Mouse (Mus musculus): ENCODE measurements around the gene Disp1.

Disp1 gene

DNA sequence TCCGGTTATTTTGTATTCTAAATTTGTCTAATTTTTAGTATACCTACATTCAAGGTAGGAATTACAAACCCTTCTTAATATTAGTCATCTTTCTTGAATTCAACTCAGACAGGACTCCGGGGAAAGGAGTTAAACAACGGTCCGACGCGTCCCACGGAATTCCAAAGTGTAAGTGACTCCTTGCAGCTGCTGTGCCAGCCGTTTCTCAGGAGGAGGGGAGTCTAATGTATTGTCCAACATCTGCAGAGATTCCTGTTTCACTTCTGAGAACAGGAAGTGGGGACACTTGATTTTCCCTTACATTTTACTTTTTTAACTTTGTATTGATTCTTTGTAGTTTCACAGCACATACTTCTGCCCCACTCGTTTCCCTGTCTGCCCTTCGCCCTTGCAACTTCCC is 104.9 kb downstream of the Disp1 start:
- POLR2A ChIA-PET: interaction anchor here in 2 of 4 experiments (0.5 to 0.9 kb wide), 2 partner anchors 21 to 48 kb away, joined by 3 to 4 read pairs; no protein-coding TSS in a partner anchor
- CTCF ChIA-PET: no interaction called here

DNA sequence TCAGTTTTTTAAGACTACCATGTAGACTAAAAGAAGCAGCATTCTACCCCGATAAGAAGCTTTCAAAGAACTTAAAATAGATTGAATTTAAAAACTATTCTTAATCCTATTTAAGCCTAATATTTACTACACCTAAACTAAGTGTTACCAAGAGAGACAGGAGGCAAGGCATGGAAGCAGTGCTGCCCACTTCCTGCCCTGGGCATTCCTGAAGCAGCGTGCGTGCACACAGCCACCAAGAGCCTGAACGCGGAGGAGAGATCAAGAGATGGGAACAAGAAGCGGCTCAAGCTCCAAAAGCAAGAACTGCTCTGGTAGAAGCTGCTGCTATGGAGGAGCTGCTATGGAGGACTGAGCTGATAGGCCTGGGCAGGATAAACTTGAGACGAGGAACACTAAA is 106.2 kb downstream of the Disp1 start:
- POLR2A ChIA-PET: no interaction called here
- CTCF ChIA-PET: no interaction called here

DNA sequence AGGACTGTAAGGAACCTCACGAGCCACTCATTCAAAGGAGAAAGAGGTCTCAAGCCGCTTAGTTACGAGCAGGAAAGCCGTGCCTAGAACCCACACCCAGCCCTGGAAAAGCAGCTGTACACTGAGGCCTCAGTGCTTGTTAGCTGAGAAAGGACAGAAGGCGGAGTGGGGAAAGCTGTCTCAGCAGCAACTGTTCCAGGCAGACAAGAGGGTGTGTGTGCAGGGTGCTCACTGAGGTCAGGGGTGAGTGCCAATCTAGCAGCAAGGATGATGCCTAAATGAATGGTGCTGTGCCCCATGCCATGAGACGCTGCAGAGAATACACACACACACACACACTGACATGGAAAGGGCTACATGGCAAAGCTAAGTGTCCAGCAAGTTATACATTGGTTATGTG is 106.8 kb downstream of the Disp1 start:
- POLR2A ChIA-PET: no interaction called here
- CTCF ChIA-PET: no interaction called here

- ChIA-PET CTCF (interaction anchor here in 1 of 4 experiments (0.6 kb wide), 1 partner anchor 632 kb away, joined by 3 read pairs; no protein-coding TSS in a partner anchor), POLR2A (interaction anchor here in 1 of 4 experiments (0.8 to 1.5 kb wide), 2 partner anchors 18 to 20 kb away, joined by 3 read pairs; no protein-coding TSS in a partner anchor)
Observed at GRCm38 (mm10) chr1:183113546-183113945, 107.8 kb downstream of the Disp1 start.

GRCm38 (mm10) chr1:183107476-183107875 is 113.8 kb downstream of the Disp1 start:
- POLR2A ChIA-PET: interaction anchor here in 1 of 4 experiments (1.6 kb wide), 1 partner anchor 12 kb away, joined by 5 read pairs; no protein-coding TSS in a partner anchor
- CTCF ChIA-PET: no interaction called here

- ChIA-PET CTCF (no interaction called here), POLR2A (no interaction called here)
Observed at GRCm38 (mm10) chr1:183104696-183105095, 116.6 kb downstream of the Disp1 start.

- ChIA-PET CTCF (no interaction called here), POLR2A (no interaction called here)
Observed at GRCm38 (mm10) chr1:183102775-183103174, 118.5 kb downstream of the Disp1 start.

- POLR2A ChIA-PET: no interaction called here
- CTCF ChIA-PET: no interaction called here
Observed at GRCm38 (mm10) chr1:183102153-183102552, 119.2 kb downstream of the Disp1 start.

DNA sequence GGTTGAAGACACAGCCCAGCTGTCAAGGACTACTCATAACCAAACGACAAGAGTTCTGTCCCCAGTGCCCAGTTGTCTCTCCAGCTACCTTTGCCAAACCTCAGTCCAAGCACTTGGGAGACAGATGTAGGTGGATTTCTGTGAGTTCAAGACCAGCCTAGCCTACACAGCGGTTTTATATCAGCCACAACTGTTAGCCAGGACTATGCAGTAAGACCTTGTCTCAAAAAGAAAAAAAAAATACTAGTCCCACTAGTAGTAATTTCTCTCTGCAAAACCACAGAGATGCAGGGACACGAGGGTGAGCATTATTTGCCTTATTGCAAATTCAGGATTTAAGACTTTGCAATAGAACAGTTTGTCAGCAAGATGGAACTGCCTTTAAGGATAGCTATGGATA is 120.0 kb downstream of the Disp1 start:
- ChIA-PET CTCF (no interaction called here), POLR2A (no interaction called here)

DNA sequence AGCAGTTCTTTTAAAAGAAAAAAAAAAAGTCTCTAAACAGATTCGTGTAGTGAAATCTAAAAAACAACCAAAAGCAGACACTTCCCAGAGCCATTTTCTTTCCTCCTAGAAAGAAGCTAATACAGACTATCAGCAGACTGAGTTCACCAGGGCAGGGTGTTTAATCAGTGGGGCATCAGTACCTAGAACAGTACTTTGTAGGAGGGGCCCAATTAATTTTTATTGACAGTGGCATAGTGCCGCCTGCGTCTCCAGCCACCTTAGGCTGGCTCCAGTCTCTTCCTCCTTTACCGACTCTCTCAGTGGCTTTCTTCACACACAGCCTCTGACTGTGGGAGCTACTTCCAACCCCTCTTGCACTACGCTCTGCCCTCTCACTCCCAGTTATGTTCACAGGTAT is 121.1 kb downstream of the Disp1 start:
- CTCF ChIA-PET: no interaction called here
- POLR2A ChIA-PET: interaction anchor here in 2 of 4 experiments (0.7 to 1.2 kb wide), 2 partner anchors 9 to 62 kb away, joined by 3 read pairs; no protein-coding TSS in a partner anchor

DNA sequence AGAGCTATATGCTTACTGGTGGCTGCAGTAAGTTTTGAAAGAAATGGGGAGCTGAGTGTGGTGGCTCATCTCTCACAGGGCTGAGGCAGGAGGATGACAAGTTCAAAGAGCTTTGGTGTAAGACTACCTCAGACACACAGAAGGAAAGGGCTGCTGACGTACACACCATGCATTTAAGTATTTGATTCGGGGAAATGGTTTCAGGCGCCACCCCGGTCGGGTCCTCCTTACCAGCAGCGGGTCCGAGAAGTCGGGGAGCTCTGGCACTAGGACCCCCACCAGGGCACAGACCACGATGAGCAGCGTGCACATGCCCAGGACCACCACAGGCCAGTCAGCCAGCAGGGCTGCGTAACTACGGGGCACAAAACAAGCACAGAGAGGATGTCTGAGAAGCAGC is 121.6 kb downstream of the Disp1 start:
- CTCF ChIA-PET: interaction anchor here in 1 of 4 experiments (0.7 kb wide), 1 partner anchor 251 kb away, joined by 3 read pairs; no protein-coding TSS in a partner anchor
- POLR2A ChIA-PET: interaction anchor here in 1 of 4 experiments (1.2 kb wide), 1 partner anchor 9 kb away, joined by 3 read pairs; no protein-coding TSS in a partner anchor

DNA sequence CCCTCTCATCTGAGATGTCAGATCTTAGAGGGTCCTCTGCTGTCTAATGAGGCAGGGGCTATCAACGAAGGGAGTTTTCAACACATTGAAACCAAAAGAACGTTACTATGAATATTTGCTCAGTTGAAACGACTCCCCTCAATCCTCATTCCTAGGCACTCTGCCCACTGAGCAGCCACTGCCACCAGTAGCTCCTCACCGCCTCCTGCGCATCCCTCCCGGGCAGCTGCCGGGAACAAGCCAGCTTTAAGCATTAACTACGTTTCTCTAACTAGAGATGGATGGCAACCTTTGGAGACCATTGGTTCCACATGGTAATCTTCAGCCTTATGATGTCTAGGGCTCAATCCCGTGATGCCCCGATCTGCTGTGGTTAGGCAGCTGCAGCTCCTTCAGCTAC is 123.7 kb downstream of the Disp1 start:
- POLR2A ChIA-PET: interaction anchor here in 2 of 4 experiments (0.8 to 1.0 kb wide), 4 partner anchors 8 to 200 kb away, joined by 3 read pairs; partner anchors contain the start of genes Brox (in 2 of the 2) and Aida (in 1 of the 2)
- CTCF ChIA-PET: interaction anchor here in 2 of 4 experiments (0.6 to 1.3 kb wide), 2 partner anchors 11 to 541 kb away, joined by 3 to 13 read pairs; no protein-coding TSS in a partner anchor

DNA sequence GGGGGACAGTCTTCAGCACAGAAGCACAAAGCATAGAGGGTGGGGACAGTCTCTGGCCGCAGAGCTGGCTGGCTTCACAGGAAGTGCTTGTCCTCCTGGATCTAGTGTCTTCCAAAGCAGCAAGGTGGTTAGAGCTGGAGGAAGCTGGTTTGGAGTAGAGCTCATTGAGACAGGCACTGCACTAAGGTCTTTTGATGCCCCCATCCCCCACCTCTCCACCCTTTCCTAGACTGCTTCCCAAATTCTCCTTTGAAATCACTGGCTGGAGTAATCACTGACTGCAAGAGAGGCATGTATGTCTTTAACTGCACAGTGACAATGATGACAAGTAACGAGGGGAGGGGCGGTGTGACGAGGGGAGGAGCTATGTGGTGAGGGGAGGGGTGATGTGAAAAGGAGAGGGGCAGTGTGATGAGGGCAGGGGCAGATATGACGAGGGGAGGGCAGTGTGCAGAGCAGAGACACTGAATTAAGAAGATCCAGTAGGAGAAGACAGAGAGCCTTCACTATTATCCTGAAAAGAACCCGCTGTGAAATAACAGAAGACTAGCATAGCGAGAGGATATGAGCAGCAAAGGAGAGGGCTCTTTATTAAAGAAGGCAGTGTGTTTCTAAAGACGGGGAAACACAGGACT is 125.8 kb downstream of the Disp1 start:
- POLR2A ChIA-PET: interaction anchor here in 3 of 4 experiments (0.6 to 1.7 kb wide), 32 partner anchors 9 to 1886 kb away, joined by 3 to 10 read pairs (median 4); partner anchors contain the start of genes Brox (in 2 of the 3), Aida (in 1 of the 3), Disp1 (in 1 of the 3) and Taf1a (in 1 of the 3)
- CTCF ChIA-PET: interaction anchor here (0.5 to 1.5 kb wide), 8 partner anchors 13 to 217 kb away, joined by 3 to 6 read pairs (median 3); no protein-coding TSS in a partner anchor

- POLR2A ChIA-PET: interaction anchor here in 1 of 4 experiments (0.6 kb wide), 1 partner anchor 1640 kb away, joined by 3 read pairs; the partner anchor contains the start of gene Hlx
- CTCF ChIA-PET: no interaction called here
Observed at GRCm38 (mm10) chr1:183092296-183092695, 129.0 kb downstream of the Disp1 start.

GRCm38 (mm10) chr1:183091203-183091602 is 130.1 kb downstream of the Disp1 start:
- POLR2A ChIA-PET: no interaction called here
- CTCF ChIA-PET: no interaction called here

DNA sequence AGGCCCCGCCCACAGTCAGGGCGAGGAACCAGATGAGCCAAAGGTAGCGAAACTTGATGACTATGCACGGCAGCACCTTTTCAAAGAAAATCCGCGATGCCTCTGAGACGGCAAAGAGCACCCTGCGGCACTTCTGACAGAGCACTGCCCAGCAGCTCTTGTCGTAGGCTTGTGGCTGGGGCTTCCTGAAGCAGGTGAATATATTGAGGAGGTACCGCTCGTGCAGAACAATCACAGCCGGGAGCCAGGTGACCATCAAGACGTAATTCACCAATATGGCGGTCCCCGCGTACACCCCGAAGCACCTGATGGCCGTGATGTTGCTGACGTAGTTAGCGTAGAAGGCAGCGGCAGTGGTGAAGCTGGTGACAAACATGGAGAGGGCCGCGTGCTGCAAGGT is 132.7 kb downstream of the Disp1 start:
- ChIA-PET CTCF (no interaction called here), POLR2A (interaction anchor here in 3 of 4 experiments (0.6 to 0.9 kb wide), 3 partner anchors 9 to 98 kb away, joined by 3 read pairs; no protein-coding TSS in a partner anchor)

DNA sequence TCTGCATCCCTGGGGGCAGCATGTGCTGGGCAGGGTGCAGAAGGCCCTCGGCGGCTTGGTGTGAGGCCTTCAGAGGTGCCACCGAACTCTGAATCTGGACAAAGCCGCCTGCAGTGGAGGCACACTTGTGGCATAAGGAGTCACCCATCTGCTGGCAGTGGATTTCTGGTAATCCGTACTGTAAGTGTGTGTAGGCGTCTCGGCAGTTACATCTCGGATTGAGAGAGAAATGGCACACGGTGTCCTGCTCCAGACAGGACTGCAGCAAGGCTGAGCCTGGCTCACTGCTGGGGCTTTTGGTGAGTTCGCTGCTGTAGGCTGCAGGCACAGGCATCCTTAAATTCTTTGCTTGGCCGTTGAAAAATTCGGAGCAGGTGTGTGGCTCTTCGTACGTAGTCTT is 134.5 kb downstream of the Disp1 start:
- ChIA-PET POLR2A (interaction anchor here in 3 of 4 experiments (1.3 to 2.7 kb wide), 3 partner anchors 8 to 9 kb away, joined by 4 to 8 read pairs (median 6); no protein-coding TSS in a partner anchor), CTCF (no interaction called here)

GRCm38 (mm10) chr1:183084085-183085050 is 137.0 kb downstream of the Disp1 start:
- POLR2A ChIA-PET: interaction anchor here in 2 of 4 experiments (1.6 to 2.7 kb wide), 2 partner anchors 11 kb away, joined by 3 to 6 read pairs; no protein-coding TSS in a partner anchor

GRCm38 (mm10) chr1:183082436-183082835 is 138.9 kb downstream of the Disp1 start:
- ChIA-PET CTCF (no interaction called here), POLR2A (interaction anchor here in 1 of 4 experiments (0.7 kb wide), 1 partner anchor 85 kb away, joined by 4 read pairs; no protein-coding TSS in a partner anchor)

More at GRCm38 (mm10) chr1:183084085-183085050, 137.0 kb downstream of the Disp1 start:
- CTCF ChIA-PET: no interaction called here

Measured in embryonic stem cell, embryonic (primary cell).